Mouse (Mus musculus) retina, postnatal 7 days (tissue): ENCODE data around the gene Olfr960.

Source experiments
- DNase-seq: peaks from one replicate; pipeline ENCODE4 v3.0.0-alpha.2; 2012; ENCODE audit warnings: low read depth, low spot score

Olfr960 gene

DNA sequence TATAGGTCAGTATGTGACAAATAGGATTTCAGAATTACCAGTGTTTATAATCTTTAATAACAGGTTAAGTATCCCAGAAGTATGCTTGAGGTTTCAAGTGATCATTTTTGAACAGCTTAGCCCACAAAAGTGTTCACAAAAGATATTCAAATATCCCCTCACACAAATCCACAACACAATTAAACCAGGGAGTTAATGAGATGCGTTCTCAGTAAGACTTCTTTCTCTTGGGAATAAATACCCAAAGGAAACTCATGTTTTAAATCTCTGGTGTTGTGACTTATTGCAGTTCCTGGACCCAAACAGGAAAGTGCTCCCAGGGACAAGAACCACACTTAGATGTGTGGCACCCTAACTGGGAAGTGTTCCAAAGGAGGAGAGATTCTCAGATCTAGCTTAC lies at the start of gene Olfr960:
Gene Olfr960, plus strand, starts transcription at position 301 of the 400 bp plus-strand sequence.
- DNase-seq: no peak

- no peak for DNase-seq
Measured at GRCm38 (mm10) chr9:39575469-39575868, 45.7 kb upstream of the Olfr960 start, which contains the start of gene Olfr959. Gene Olfr959 (minus strand): TSS chr9:39575569.

GRCm38 (mm10) chr9:39577050-39577449 lies 44.1 kb upstream of the Olfr960 start:
- DNase-seq: no peak

DNA sequence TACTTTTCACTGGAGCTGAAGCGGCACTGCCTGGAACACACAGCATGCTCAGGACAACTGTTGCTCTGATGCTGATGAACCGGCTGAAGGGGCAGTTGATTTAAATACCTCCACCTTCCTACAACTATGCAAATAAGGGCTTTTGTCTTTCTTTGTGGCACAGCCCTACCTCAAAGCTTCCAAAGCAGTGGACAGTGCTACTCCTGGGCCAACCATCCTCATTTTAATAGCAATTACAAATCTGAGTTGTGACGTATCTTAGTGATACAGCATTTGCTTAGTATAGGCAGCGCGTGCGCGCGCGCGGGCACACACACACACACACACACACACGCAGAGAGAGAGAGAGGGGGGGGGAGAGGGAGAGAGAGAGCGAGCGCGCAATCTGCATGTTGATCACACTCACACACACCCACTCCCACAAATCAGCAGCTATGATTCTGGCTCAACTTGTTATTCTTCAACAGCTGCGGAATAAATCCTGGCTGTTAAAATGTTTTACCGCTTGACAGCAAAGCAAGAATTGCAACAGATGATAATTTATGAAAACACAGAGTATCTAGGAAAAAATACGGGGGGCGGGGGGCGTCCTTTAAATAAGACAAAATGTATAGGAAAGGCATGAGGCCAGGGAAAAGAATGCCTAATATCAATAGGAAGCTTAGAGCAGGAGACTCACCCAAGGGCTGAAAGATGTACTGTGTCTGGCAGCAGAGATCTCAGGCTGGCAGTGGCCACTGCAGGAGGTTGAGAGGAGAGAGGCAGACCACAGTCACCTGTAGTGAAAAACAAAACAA lies 18.4 kb upstream of the Olfr960 start:
- no peak for DNase-seq

GRCm38 (mm10) chr9:39603333-39603845 lies 17.8 kb upstream of the Olfr960 start:
- no peak for DNase-seq

GRCm38 (mm10) chr9:39603999-39604453 lies 17.1 kb upstream of the Olfr960 start, which contains the start of gene AW551984:
Gene AW551984 (minus strand): TSS chr9:39604403.
- no peak for DNase-seq

DNA sequence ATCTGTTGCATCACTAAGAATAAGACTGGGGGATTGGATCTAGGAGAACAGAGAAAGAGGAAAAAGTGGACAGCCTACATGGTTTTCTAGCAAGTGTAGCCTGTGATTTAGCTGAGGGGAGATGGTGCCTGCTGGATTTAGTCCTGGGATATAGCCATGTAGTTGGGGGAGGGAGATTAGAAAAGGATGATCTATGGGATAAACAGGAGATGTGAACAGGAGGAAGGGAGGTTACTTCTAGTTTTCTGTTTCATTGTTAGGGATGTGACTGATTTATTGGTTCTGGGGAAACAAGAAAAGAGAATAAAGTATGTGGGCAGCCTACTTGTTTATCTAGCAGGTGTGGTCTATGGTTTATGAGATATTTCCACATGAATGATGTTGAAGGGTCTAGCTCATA lies 12.7 kb upstream of the Olfr960 start:
- DNase-seq: no peak

- DNase-seq: no peak
Measured at GRCm38 (mm10) chr9:39610355-39610754, 10.8 kb upstream of the Olfr960 start, which contains the start of gene Olfr148. Gene Olfr148 (plus strand): TSS chr9:39610655.

DNA sequence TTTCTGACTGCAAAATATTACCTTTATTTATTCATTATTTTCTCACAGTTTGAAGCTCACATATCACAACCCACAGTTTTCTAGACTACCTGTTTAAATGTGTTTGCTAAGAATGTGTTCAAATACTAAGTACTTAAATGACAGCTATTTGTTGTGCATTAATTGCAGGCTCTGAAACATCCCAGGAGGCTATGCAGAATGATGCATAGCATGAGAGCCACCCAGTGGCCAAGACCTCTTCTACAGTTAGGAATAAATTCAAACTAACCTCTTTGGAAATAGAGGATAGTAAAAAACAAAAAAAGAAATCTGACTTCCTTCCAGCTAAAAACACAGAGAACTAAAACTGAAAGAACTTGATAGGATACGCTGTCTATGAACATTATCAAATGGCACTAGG lies 9.2 kb upstream of the Olfr960 start:
- DNase-seq: no peak

DNA sequence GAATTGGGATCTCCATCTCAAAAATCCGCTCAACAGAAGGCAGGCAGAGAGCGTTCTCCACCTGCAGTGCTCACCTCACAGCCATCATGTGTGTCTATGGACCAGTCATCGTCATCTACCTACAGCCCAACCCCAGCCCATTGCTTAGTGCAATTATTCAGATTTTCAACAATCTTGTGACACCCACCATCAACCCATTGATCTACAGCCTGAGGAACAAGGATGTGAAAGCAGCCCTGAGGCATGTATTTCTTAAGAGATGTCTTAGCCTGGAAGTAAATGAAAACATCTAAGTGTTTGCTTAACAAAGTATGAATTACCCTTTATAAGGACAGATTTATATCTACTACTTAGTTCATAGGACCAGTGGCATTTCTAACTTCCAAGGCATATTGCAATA lies 2.6 kb downstream of the Olfr960 start:
- DNase-seq: no peak

GRCm38 (mm10) chr9:39624711-39625110 lies 3.5 kb downstream of the Olfr960 start:
- DNase-seq: no peak

GRCm38 (mm10) chr9:39629069-39629468 lies 7.9 kb downstream of the Olfr960 start:
- DNase-seq: no peak

- DNase-seq: no peak
Measured at GRCm38 (mm10) chr9:39633913-39634594, 12.9 kb downstream of the Olfr960 start.

DNA sequence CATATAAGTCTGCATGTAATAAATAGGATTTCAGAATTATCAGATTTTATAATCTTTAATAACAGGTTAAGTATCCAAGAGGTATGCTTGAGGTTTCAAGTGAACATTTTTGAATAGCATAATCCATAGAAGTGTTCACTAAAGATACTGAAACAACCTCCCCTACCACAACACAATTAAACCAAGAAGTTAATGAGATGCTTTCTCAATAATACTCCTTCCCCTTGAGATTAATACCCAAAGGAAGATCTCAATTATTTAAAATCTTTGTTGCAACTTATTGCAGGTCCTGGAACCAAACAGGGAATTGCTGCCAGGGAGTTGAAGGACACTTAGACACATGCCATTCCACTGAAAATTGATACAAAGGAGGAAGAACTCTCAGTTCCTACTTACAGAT lies 23.6 kb downstream of the Olfr960 start, which contains the start of gene Olfr961:
Gene Olfr961, plus strand, starts transcription at position 301 of the 400 bp plus-strand sequence.
- DNase-seq: no peak

DNA sequence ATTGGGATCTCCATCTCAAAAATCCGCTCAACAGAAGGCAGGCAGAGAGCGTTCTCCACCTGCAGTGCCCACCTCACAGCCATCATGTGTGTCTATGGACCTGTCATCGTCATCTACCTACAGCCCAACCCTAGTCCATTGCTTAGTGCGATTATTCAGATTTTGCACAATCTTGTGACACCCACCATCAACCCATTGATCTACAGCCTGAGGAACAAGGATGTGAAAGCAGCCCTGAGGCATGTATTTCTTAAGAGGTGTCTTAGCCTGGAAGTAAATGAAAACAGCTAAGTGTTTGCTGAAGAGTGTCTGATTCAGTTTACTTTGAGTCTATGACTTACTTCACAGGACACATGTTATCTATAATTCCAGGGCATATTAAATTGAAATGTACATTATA lies 26.2 kb downstream of the Olfr960 start:
- no peak for DNase-seq

- no peak for DNase-seq
Measured at GRCm38 (mm10) chr9:39654756-39655396, 33.7 kb downstream of the Olfr960 start.

DNA sequence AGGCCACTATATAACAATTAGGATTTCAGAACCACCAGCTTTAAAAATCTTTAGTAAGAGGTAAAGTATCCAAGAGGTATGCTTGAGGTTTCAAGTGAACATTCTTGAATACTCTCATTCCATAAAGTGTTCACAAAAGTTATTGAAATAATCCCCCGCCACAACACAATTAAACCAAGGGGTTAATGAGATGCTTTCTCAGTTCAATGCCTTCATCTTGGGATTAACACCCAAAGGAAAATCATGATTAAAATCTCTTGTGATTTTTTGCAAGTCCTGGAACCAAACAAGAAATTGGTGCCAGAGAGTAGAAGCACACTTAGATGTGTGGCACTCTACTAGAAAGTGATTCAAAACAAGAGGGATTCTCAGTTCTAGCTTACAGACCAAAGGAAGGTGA lies 45.7 kb downstream of the Olfr960 start, which contains the start of gene Olfr963:
Gene Olfr963, plus strand, starts transcription at position 301 of the 400 bp plus-strand sequence.
- DNase-seq: no peak

DNA sequence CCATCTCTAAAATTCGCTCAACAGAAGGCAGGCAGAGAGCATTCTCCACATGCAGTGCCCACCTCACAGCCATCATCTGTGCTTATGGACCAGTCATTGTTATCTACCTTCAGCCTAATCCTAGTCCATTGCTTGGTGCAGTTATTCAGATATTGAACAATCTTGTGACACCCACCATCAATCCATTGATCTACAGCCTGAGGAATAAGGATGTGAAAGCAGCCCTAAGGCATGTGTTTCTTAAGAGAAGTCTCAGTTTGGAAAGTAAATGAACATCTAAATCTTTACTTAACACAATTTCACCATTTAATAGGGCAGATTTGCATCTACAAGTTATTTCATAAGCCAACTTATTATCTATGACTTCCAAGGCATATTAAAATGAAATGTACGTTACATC lies 48.5 kb downstream of the Olfr960 start:
- DNase-seq: no peak
